ENCODE assay signal across 8 mouse cellular contexts in genomic region chr17:25231621-25232020, GRCm38 (mm10). TPM values are rescaled to one million over a fixed set of nuclear protein-coding genes. Genes with fewer than 3 reads are reported as not detected.
DNase-seq lines count a peak whose midpoint lies in the region; ATAC-seq and TF ChIP-seq lines count a peak whose summit lies in the region.
"Not testable (repeated sequence)": the region's sequence is repeated elsewhere in the genome, so short reads cannot be mapped to it uniquely, and the experiment has no call there.
"Had no signal": no experiment of that assay in that cellular context is flagged by ENCODE, and none has a peak within 500 bp of the region (broad histone marks: within the 10 kb centered on the region; RNA-seq: fewer than 3 reads in every experiment).

No protein-coding gene starts in this region.

- not testable (repeated sequence) for H3K27ac ChIP-seq in forebrain, embryonic 12.5 days; forebrain, postnatal 0 days (ENCODE audit: low read depth, low read length); hindbrain, embryonic 13.5 days; intestine, embryonic 15.5 days; lung, embryonic 15.5 days; midbrain, embryonic 16.5 days (ENCODE audit: low read length); neural tube, embryonic 15.5 days (replicated peaks)

- ATAC-seq in forebrain, embryonic 12.5 days (ENCODE audit: low FRiP score), result 0 out of 2 replicates have a peak, but pooled peaks have one; percentile 36
- ATAC-seq in forebrain, postnatal 0 days, result peak; percentile 28; the same call in 1 of the 2 replicates
- peak; percentile 72; the same call in 1 of the 2 replicates for ATAC-seq in hindbrain, embryonic 13.5 days (ENCODE audit: low FRiP score)
- peak; percentile 49 for ATAC-seq in intestine, embryonic 15.5 days
- ATAC-seq in lung, embryonic 15.5 days (ENCODE audit: borderline replicate concordance, extremely low read depth, low FRiP score, low TSS enrichment), result peak; percentile 16; the same call in 1 of the 2 replicates
- peak; percentile 70 for ATAC-seq in midbrain, embryonic 16.5 days
- ATAC-seq in neural tube, embryonic 15.5 days (ENCODE audit: low FRiP score), result peak; percentile 44; the same call in 1 of the 2 replicates

- not testable (repeated sequence) for DNase-seq in forebrain, postnatal 0 days

- TF ChIP-seq CTCF in forebrain, postnatal 0 days (IDR thresholded peaks at IDR 0.05; ENCODE audit: low read depth), result not testable (repeated sequence)

- H3K9ac ChIP-seq in forebrain, embryonic 12.5 days; forebrain, postnatal 0 days; hindbrain, embryonic 13.5 days; intestine, embryonic 15.5 days; lung, embryonic 15.5 days; midbrain, embryonic 16.5 days (ENCODE audit: low read depth, low read length); neural tube, embryonic 15.5 days (replicated peaks): not testable (repeated sequence)

- peaks cover 43% of the 10 kb centered on the region for H3K36me3 ChIP-seq in forebrain, embryonic 12.5 days (replicated peaks)
- H3K36me3 ChIP-seq in forebrain, postnatal 0 days (ENCODE audit: insufficient read depth), result peaks cover 55% of the 10 kb centered on the region
- peaks cover 53% of the 10 kb centered on the region for H3K36me3 ChIP-seq in hindbrain, embryonic 13.5 days
- peaks cover 17% of the 10 kb centered on the region; the same call in 1 of the 2 replicates for H3K36me3 ChIP-seq in intestine, embryonic 15.5 days
- peaks cover 33% of the 10 kb centered on the region for H3K36me3 ChIP-seq in lung, embryonic 15.5 days
- H3K36me3 ChIP-seq in midbrain, embryonic 16.5 days (ENCODE audit: control insufficient read depth, insufficient read depth, low read length), result peaks cover 25% of the 10 kb centered on the region
- peaks cover 49% of the 10 kb centered on the region for H3K36me3 ChIP-seq in neural tube, embryonic 15.5 days

- H3K4me3 ChIP-seq in forebrain, embryonic 12.5 days (replicated peaks); forebrain, postnatal 0 days (ENCODE audit: low read depth, low read length); hindbrain, embryonic 13.5 days; intestine, embryonic 15.5 days (replicated peaks); lung, embryonic 15.5 days; midbrain, embryonic 16.5 days (ENCODE audit: low read depth, low read length); neural tube, embryonic 15.5 days (replicated peaks): not testable (repeated sequence)

- H3K4me1 ChIP-seq in forebrain, embryonic 12.5 days; forebrain, postnatal 0 days (ENCODE audit: insufficient read depth); hindbrain, embryonic 13.5 days (replicated peaks); intestine, embryonic 15.5 days (replicated peaks); lung, embryonic 15.5 days; midbrain, embryonic 16.5 days (ENCODE audit: control insufficient read depth, insufficient read depth, low read length); neural tube, embryonic 15.5 days: not testable (repeated sequence)

- not testable (repeated sequence) for H3K9me3 ChIP-seq in forebrain, embryonic 12.5 days; forebrain, postnatal 0 days (ENCODE audit: low read length); hindbrain, embryonic 13.5 days; intestine, embryonic 15.5 days; lung, embryonic 15.5 days; midbrain, embryonic 16.5 days (replicated peaks; ENCODE audit: control insufficient read depth, low read length, poor library complexity, severe bottlenecking); neural tube, embryonic 15.5 days (replicated peaks)

- not testable (repeated sequence) for H3K4me2 ChIP-seq in forebrain, embryonic 12.5 days; forebrain, postnatal 0 days (ENCODE audit: low read depth); hindbrain, embryonic 13.5 days; intestine, embryonic 15.5 days (replicated peaks); lung, embryonic 15.5 days; midbrain, embryonic 16.5 days (ENCODE audit: low read length); neural tube, embryonic 15.5 days

- H3K27me3 ChIP-seq in forebrain, embryonic 12.5 days; forebrain, postnatal 0 days (ENCODE audit: insufficient read depth, low read length); hindbrain, embryonic 13.5 days; intestine, embryonic 15.5 days (replicated peaks); lung, embryonic 15.5 days; midbrain, embryonic 16.5 days (ENCODE audit: control insufficient read depth, insufficient read depth, low read depth, low read length); neural tube, embryonic 15.5 days (replicated peaks): not testable (repeated sequence)

- WGBS in forebrain, embryonic 12.5 days, result 90% methylated on average over 5 of the region's 11 CpGs
- WGBS in forebrain, postnatal 0 days, result 96% methylated on average over 6 of the region's 11 CpGs
- 92% methylated on average over 7 of the region's 11 CpGs for WGBS in hindbrain, embryonic 13.5 days
- 96% methylated on average over 6 of the region's 11 CpGs for WGBS in intestine, embryonic 15.5 days
- 88% methylated on average over 7 of the region's 11 CpGs for WGBS in lung, embryonic 15.5 days
- 96% methylated on average over 5 of the region's 11 CpGs for WGBS in midbrain, embryonic 16.5 days
- WGBS in neural tube, embryonic 15.5 days, result 95% methylated on average over 6 of the region's 11 CpGs

RNA-seq across cellular contexts. Expression of gene Gnptg, which starts 8.3 kb away (rescaled TPM):
- polyA plus RNA-seq in forebrain, embryonic 12.5 days (2016; fragmentation: Nextera tagmentation; extraction: Ambion mirVana), result 60.1 and 64.4 TPM in 2 replicates
- total RNA-seq in forebrain, postnatal 0 days (2014; rRNA removed), result 91.3 and 109 TPM in 2 replicates
- 119 and 121 TPM in 2 replicates for polyA plus RNA-seq in forebrain, postnatal 0 days (2015; fragmentation: Nextera tagmentation; extraction: Ambion mirVana)
- 91.6 and 94.0 TPM in 2 replicates for polyA plus RNA-seq in hindbrain, embryonic 13.5 days (2015; fragmentation: Nextera tagmentation; extraction: Ambion mirVana)
- 40.6 and 42.7 TPM in 2 replicates for polyA plus RNA-seq in intestine, embryonic 15.5 days (2015; fragmentation: Nextera tagmentation; extraction: Ambion mirVana)
- 43.3 and 47.2 TPM in 2 replicates for polyA plus RNA-seq in lung, embryonic 15.5 days (2015; fragmentation: Nextera tagmentation; extraction: Ambion mirVana)
- polyA plus RNA-seq in midbrain, embryonic 16.5 days (2015; fragmentation: Nextera tagmentation; extraction: Ambion mirVana), result 99.8 and 114 TPM in 2 replicates
- polyA plus RNA-seq in neural tube, embryonic 15.5 days (2015; fragmentation: Nextera tagmentation; extraction: Ambion mirVana), result 99.6 and 110 TPM in 2 replicates

RNA-seq across cellular contexts. Expression of gene Tsr3, which starts 8.3 kb away (rescaled TPM):
- 61.0 and 64.2 TPM in 2 replicates for polyA plus RNA-seq in forebrain, embryonic 12.5 days (2016; fragmentation: Nextera tagmentation; extraction: Ambion mirVana)
- 56.6 and 62.0 TPM in 2 replicates for total RNA-seq in forebrain, postnatal 0 days (2014; rRNA removed)
- 70.0 and 78.6 TPM in 2 replicates for polyA plus RNA-seq in forebrain, postnatal 0 days (2015; fragmentation: Nextera tagmentation; extraction: Ambion mirVana)
- polyA plus RNA-seq in hindbrain, embryonic 13.5 days (2015; fragmentation: Nextera tagmentation; extraction: Ambion mirVana), result 59.6 and 62.9 TPM in 2 replicates
- polyA plus RNA-seq in intestine, embryonic 15.5 days (2015; fragmentation: Nextera tagmentation; extraction: Ambion mirVana), result 37.7 and 38.5 TPM in 2 replicates
- polyA plus RNA-seq in lung, embryonic 15.5 days (2015; fragmentation: Nextera tagmentation; extraction: Ambion mirVana), result 45.9 and 46.4 TPM in 2 replicates
- 57.4 and 61.2 TPM in 2 replicates for polyA plus RNA-seq in midbrain, embryonic 16.5 days (2015; fragmentation: Nextera tagmentation; extraction: Ambion mirVana)
- 57.8 and 60.2 TPM in 2 replicates for polyA plus RNA-seq in neural tube, embryonic 15.5 days (2015; fragmentation: Nextera tagmentation; extraction: Ambion mirVana)

RNA-seq across cellular contexts. Expression of gene Baiap3, which starts 24.5 kb away (rescaled TPM):
- 2.9 and 3.8 TPM in 2 replicates for polyA plus RNA-seq in forebrain, embryonic 12.5 days (2016; fragmentation: Nextera tagmentation; extraction: Ambion mirVana)
- total RNA-seq in forebrain, postnatal 0 days (2014; rRNA removed), result 30.2 and 70.8 TPM in 2 replicates
- polyA plus RNA-seq in forebrain, postnatal 0 days (2015; fragmentation: Nextera tagmentation; extraction: Ambion mirVana), result 8.2 and 16.2 TPM in 2 replicates
- 6.4 and 6.5 TPM in 2 replicates for polyA plus RNA-seq in hindbrain, embryonic 13.5 days (2015; fragmentation: Nextera tagmentation; extraction: Ambion mirVana)
- 4.0 and 4.3 TPM in 2 replicates for polyA plus RNA-seq in intestine, embryonic 15.5 days (2015; fragmentation: Nextera tagmentation; extraction: Ambion mirVana)
- polyA plus RNA-seq in lung, embryonic 15.5 days (2015; fragmentation: Nextera tagmentation; extraction: Ambion mirVana), result 0.91 and 1.2 TPM in 2 replicates
- 30.2 and 38.1 TPM in 2 replicates for polyA plus RNA-seq in midbrain, embryonic 16.5 days (2015; fragmentation: Nextera tagmentation; extraction: Ambion mirVana)
- 9.9 and 10.3 TPM in 2 replicates for polyA plus RNA-seq in neural tube, embryonic 15.5 days (2015; fragmentation: Nextera tagmentation; extraction: Ambion mirVana)
- polyA plus RNA-seq: macrophage had no signal

RNA-seq across cellular contexts. Expression of gene Ube2i, which starts 42.8 kb away (rescaled TPM):
- polyA plus RNA-seq in forebrain, embryonic 12.5 days (2016; fragmentation: Nextera tagmentation; extraction: Ambion mirVana), result 849 and 866 TPM in 2 replicates
- total RNA-seq in forebrain, postnatal 0 days (2014; rRNA removed), result 508 and 550 TPM in 2 replicates
- 439 and 486 TPM in 2 replicates for polyA plus RNA-seq in forebrain, postnatal 0 days (2015; fragmentation: Nextera tagmentation; extraction: Ambion mirVana)
- 566 and 573 TPM in 2 replicates for polyA plus RNA-seq in hindbrain, embryonic 13.5 days (2015; fragmentation: Nextera tagmentation; extraction: Ambion mirVana)
- polyA plus RNA-seq in intestine, embryonic 15.5 days (2015; fragmentation: Nextera tagmentation; extraction: Ambion mirVana), result 490 and 556 TPM in 2 replicates
- polyA plus RNA-seq in lung, embryonic 15.5 days (2015; fragmentation: Nextera tagmentation; extraction: Ambion mirVana), result 698 TPM in 2 replicates
- 489 and 542 TPM in 2 replicates for polyA plus RNA-seq in midbrain, embryonic 16.5 days (2015; fragmentation: Nextera tagmentation; extraction: Ambion mirVana)
- 400 and 434 TPM in 2 replicates for polyA plus RNA-seq in neural tube, embryonic 15.5 days (2015; fragmentation: Nextera tagmentation; extraction: Ambion mirVana)

RNA-seq across cellular contexts. Expression of gene Unkl, which starts 43.4 kb away (rescaled TPM):
- 10.0 and 11.3 TPM in 2 replicates for polyA plus RNA-seq in forebrain, embryonic 12.5 days (2016; fragmentation: Nextera tagmentation; extraction: Ambion mirVana)
- total RNA-seq in forebrain, postnatal 0 days (2014; rRNA removed), result 21.6 and 22.8 TPM in 2 replicates
- 7.6 and 11.6 TPM in 2 replicates for polyA plus RNA-seq in forebrain, postnatal 0 days (2015; fragmentation: Nextera tagmentation; extraction: Ambion mirVana)
- 11.3 and 11.9 TPM in 2 replicates for polyA plus RNA-seq in hindbrain, embryonic 13.5 days (2015; fragmentation: Nextera tagmentation; extraction: Ambion mirVana)
- polyA plus RNA-seq in intestine, embryonic 15.5 days (2015; fragmentation: Nextera tagmentation; extraction: Ambion mirVana), result 6.0 and 6.6 TPM in 2 replicates
- polyA plus RNA-seq in lung, embryonic 15.5 days (2015; fragmentation: Nextera tagmentation; extraction: Ambion mirVana), result 8.6 and 8.8 TPM in 2 replicates
- polyA plus RNA-seq in midbrain, embryonic 16.5 days (2015; fragmentation: Nextera tagmentation; extraction: Ambion mirVana), result 18.3 and 19.2 TPM in 2 replicates
- polyA plus RNA-seq in neural tube, embryonic 15.5 days (2015; fragmentation: Nextera tagmentation; extraction: Ambion mirVana), result 14.1 and 14.8 TPM in 2 replicates

Comparison
In these comparisons a context has a peak if more than half of its experiments do, and no peak if none do; other contexts are left out.
1. ATAC-seq: peak in every context shown above with its lines; median percentile 72 in hindbrain, embryonic 13.5 days; 70 in midbrain, embryonic 16.5 days; 49 in intestine, embryonic 15.5 days; 44 in neural tube, embryonic 15.5 days; 36 in forebrain, embryonic 12.5 days; 28 in forebrain, postnatal 0 days; 16 in lung, embryonic 15.5 days.